Mouse (Mus musculus): Measurements from ENCODE around the gene Gm38100.

Gm38100 gene

GRCm38 (mm10) chr1:175970710-175971109 is 50.6 kb downstream of the Gm38100 start:
- DNase-seq (ENCODE audit: low spot score), result no peak
